Mouse (Mus musculus) T-helper 2 cell (primary cell): Measurements from ENCODE around the gene Aspa.
"Not testable (repeated sequence)": the region's sequence is repeated elsewhere in the genome, so short reads cannot be mapped to it uniquely, and the experiment has no call there.

Experiments
- in situ Hi-C: fragments of 300-600 bp; cut with MboI, MseI; formaldehyde crosslinking; loops from one replicate; pipeline ENCODE4 v1.15.1; 2025; ENCODE audit warnings: high pct_unique_total_duplicates

Aspa gene

DNA sequence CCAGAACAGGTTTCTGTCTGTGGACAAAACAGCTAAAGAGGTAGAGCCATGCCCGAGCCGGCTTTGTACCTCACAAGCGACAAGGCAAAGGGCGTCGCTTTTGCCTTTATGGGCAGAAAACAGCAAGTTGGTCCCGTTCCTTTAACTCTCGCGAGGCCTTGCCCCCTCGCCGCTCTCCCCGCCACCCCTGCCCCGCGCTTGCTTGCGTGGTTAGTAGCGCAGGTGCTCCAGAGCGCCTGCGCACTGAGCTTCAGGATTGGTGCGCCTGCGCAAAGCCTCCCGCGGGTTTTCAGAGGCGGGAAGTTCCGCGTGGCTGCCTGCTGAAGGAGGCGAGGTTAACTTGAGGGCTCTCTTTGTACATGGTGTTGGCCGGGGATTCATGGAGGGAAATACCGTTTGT is at the start of gene Aspa, which contains the start of the genes Gm49340 and Spata22:
Aspa (minus strand) TSS at position 155 of the 400 bp plus-strand sequence.
Gm49340 (plus strand) TSS at position 300 of the 400 bp plus-strand sequence.
Spata22 (plus strand) TSS at position 300 of the 400 bp plus-strand sequence.
- in situ Hi-C loops: no loop called here

GRCm38 (mm10) chr11:73370946-73371345 is 41.5 kb upstream of the Aspa start, which contains the start of gene Olfr376:
Olfr376 (plus strand) TSS chr11:73371246.
- in situ Hi-C loops: no loop called here

DNA sequence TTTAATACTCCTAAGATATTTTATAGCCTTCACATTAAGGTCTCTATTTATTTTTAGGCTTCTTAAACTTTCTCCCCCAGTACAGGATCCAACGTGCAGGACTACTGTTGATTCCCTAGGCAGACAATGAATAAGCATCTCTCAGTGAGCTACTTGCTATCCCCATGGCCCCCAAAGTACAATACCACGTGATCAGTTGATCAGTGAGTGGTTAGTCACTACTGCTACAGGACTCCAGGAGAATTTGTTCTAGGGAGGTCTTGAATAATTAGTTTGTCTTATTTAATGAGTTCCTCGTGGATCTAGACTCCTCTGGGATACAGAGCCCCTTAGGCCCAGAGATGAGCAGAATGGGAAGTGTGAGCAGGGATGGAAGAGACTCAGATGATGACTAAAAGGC is 21.1 kb upstream of the Aspa start, which contains the start of gene Olfr20:
Olfr20 (plus strand) TSS at position 301 of the 400 bp plus-strand sequence.
- in situ Hi-C loops: no loop called here

GRCm38 (mm10) chr11:73336919-73337318 is 7.5 kb upstream of the Aspa start:
- in situ Hi-C loops: no loop called here

- in situ Hi-C loops: no loop called here
Observed at GRCm38 (mm10) chr11:73333357-73333756, 4.0 kb upstream of the Aspa start.

DNA sequence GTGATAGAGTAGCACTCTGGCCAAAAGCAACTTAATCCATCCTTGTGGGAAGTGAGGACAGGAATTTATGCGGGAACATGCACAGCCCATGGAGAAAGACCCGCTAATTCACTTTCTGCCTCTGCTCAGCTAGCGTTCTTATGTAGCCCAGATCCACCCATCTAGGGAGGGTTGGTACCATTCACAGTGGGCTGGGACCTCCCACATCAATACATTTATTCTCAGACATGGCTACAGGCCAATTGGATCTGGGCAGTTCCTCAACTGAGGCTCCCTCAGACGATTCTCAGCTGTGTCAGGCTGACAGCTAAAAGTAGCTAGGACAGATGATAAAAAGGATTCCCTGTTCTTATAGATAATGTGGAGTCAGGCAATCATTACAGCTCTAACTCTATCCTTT is 2.0 kb downstream of the Aspa start:
- in situ Hi-C loops: no loop called here

DNA sequence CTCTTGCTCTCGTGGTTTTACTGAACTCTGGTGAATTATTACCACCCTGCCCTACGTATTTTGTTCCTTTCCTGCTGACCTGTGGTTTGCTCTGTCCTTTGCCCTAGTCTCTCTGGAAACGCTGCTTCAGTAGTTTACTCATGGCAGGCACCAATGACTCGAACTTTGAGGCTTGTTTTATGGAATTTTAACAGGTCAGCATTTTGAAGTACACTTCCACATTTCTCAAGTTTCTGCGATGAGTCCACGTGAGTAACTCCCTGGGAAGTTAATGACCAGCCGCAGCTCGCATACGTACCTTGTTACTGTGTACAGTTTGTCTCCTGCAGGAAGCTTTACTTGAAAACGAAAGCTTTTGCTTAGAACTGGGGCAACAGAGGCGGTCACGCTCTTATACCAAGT is 2.9 kb downstream of the Aspa start:
- in situ Hi-C loops: no loop called here

DNA sequence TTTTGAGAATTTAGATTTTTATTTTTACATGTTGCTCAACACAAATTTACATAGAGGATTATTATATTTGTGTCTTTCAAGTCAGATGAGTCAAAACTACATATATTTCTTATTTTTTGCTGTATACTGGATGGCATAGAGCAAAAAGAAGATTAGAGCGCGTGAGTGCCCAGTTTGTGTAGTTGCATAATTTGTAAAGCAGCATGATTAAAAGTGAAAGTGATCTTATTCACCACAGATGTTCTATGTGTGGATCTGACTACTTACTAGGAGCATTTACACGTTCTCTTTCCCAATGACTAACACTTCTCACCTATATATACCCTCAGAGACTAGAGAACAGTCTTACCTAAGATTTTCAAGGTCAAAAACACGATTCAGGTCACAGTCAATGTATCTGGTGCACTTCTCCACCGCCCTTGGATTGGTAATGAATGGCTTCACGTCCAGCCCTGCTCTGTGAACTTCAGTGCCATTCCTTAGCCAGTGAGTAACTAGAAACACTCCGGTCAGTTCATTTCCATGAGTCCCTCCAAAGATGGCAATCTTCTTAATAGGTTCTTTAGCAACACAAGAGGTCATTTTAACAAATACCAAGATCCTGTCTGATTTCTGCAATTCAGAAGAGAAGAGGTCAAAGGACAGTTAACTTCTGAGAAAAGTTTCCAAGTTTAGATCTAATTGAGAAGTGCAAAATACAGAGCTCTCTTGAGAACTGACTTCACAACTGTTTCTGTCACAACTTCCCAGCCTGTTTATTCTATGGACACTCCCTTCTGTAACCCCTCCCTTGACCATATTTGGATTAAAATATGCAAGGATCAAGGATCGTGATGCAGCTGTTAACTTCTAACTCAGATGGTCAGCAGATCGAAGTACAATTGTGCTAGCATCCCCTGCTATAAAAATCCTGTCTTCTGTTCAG is 5.2 kb downstream of the Aspa start:
- in situ Hi-C loops: no loop called here

DNA sequence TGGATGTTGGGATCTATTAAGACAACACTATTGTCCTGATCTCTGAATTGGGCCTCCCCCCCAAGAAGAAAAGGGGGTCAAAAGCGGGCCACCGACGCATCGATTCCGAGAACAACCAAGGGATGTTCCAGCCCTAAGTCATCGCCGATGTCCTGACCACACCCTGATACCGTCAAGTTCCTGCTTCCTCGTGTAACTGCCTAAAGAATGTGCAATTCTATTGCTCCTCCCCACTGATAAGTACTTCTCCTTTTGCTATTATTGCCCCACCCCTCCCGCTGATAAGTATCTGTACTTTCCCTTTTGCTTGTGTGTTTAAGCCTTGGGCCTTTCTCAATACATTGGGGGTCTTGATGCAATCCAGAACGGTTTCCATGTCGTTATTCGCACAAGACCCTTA is 8.3 kb downstream of the Aspa start:
- in situ Hi-C loops: not testable (repeated sequence)

GRCm38 (mm10) chr11:73318581-73318980 is 10.8 kb downstream of the Aspa start:
- in situ Hi-C loops: not testable (repeated sequence)

DNA sequence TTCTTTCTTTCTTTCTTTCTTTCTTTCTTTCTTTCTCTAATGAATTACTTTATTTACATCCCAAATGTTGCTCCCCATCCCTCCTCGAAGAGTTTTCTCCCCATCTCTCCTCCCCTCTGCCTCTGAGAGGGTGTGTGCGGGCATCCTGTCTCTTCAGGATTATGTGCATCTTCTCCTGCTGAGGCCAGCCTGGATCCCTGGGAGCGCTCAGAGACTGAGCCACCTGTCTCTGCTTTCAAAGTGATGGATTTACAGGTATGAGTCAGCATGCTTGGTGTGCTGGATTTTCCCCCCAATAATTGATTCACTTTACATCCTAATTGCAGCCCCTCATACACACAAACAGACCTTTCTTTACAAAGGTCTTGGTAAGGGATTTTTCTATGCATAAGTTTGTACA is 13.4 kb downstream of the Aspa start:
- in situ Hi-C loops: no loop called here

GRCm38 (mm10) chr11:73303123-73303522 is 26.3 kb downstream of the Aspa start:
- in situ Hi-C loops: loop anchor here (5.0 kb wide), 1 partner anchor 1304 kb away; no protein-coding TSS in a partner anchor

DNA sequence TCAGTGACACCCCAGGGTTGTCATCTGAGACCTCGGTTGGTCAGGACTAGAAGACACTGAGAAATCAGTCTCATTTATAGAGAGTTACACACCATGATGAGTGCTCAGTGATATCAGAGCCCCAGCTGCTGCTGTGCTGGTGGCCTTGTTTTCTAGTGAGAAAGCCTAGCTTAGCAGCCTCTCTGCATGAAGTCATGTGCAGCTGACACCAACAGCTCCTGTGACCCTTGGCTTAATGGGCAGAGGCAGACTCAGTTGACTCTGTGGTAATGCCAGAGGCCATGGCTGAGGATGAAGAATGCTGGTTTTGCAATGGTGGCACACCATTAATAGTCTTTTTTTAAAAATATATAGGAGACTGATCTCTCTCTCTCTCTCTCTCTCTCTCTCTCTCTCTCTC is 39.8 kb downstream of the Aspa start:
- in situ Hi-C loops: no loop called here

DNA sequence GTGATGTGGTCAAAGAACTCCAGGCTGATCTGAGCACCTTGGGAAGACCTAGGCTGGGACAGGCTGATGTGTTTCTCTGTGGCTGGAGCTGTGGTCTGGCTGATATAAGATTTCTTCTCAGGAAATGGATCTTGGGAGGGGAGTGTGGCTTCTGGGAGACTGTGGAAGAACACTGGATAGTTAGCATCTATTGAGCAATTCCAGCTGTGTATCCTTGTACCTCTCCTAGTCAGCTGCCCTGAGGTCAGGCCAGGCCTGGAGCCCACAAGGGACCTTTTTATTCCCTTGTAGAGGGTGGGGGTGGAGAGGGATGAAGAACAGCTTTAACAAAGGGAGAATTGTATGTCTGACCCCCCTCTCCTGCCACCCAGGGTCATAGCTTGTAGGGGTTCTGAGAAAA is 45.0 kb downstream of the Aspa start:
- in situ Hi-C loops: no loop called here

DNA sequence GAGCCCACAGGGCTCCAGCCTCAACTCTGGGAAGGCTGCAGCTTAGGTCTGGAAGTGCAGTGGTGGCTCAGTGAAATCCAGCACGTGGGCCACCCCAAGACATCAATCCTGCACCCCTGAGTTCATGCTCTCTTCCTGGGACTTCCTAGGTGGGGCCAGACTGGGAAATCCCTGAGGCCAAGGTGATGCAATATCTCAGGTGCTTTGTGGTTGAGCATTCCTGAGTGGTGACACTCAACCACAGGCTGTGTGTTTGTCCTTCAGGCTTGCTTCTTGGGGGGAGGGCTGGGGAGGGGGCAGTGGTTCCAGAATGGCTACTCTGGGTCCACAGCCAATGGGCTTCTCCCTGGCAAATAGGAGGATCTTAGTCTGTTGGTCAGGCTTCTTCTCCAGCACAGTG is 45.5 kb downstream of the Aspa start:
- in situ Hi-C loops: no loop called here

DNA sequence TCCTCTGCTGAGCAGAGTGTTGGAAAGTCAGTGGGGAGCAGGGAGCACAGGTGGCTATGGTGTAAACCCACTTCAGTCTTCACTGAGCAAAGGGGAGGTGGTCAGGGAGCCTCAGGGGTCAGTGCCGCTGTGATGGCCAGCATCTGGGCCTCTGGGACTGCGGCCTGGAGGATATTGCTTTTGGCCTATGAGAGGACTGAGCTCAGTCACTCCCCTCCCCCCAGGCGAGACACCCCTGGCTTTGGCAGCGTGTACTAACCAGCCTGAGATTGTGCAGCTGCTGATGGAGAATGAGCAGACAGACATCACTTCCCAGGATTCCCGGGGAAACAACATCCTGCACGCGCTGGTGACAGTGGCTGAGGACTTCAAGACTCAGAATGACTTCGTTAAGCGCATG is 46.0 kb downstream of the Aspa start:
- in situ Hi-C loops: no loop called here

- in situ Hi-C loops: no loop called here
Observed at GRCm38 (mm10) chr11:73281528-73282027, 47.8 kb downstream of the Aspa start.

- in situ Hi-C loops: no loop called here
Observed at GRCm38 (mm10) chr11:73280710-73281109, 48.7 kb downstream of the Aspa start.

DNA sequence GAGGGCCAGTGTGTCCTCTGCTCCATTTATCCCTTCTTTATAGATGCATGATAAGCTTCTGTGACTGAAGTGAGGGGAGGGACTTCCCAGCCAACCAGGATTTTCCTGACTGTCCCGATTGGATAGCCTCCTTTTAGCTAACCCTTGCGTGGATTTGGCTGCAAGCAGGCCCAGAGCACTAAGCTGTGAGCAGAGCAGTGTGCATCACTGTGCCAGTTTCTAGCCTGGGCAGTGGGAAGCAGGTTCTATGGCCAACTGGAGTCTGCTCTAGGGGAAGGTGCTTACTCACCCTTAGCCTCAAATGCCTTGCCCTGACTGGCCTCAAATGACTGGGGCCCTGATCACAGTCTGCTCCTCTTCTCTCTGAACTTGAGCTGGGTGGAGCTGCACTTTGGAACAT is 54.6 kb downstream of the Aspa start:
- in situ Hi-C loops: no loop called here

DNA sequence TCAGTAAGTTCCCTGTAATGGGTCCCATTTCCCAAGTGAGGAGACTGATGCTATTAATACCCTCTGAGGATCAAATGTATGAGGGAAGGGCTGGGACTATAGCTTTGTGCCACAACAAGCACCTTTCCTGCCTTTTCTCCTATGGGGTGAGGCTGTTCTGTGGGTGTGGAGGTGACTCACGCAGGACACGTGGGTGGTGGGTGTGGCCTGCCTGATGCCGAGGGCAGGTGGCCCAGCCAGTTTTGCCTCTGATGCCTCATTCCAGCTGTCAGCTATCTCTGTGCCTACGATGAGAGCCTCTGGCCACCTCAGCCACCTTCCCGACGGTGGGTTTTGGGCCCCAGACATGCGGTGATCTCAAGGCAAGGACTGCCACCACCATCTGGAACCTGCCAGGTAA is 62.1 kb downstream of the Aspa start, which contains the start of gene Trpv3:
Trpv3 (plus strand) TSS at position 122 of the 400 bp plus-strand sequence.
- in situ Hi-C loops: no loop called here

DNA sequence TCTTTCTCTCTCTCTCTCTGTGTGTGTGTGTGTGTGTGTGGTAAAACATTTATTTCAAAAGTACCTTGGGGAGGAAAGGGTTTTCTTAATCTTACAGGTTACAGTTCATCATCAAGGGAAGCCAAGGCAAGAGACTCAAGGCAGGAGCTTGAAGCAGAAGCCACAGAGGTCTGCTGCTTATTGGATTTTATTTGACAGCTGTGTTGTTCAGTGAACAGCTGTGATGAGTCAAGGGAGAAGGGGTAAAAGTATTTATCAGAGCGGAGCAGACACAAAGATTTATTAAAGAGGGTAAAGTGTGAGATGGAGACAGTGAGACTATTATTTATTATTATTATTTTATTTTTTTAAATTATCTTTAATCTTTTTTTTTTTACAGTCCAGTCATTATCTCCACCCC is 68.0 kb downstream of the Aspa start:
- in situ Hi-C loops: no loop called here

DNA sequence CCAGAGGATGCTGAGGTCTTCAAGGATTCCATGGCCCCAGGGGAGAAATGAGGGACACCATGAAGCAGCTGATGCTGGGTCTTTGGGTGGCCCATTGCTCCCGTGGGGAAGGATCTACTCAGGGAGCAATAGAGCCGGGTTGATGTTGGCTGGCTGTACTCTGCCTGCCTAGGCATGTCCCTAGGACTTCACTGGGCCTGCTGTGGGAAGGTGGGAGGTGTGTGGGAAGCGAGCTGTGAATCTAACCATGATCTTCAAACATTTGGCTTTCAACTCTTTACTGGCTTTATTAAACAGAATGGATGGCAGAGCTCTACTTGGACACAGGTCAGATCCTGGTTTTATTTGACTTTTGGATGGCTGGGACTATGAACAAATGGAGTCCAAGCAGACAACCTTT is 68.9 kb downstream of the Aspa start:
- in situ Hi-C loops: no loop called here

DNA sequence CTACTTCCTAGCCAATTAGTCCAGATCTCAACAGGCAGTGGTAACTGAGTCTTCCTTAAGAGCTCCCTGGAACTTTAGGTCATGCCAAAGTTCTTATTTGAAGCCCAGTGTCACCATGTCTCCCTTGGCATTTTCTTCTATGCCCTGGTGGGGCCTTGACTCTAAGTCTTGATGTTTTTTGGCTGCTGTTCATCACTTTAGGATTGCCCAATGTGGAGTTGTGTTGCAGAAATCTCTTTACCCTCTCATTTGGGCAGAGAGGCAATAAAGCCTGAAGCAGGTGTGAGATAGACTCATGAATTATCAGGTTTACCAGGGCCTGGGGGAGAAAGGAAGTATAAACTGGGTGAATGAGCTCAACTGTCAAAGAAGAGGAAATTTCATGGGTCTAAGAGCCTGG is 70.7 kb downstream of the Aspa start:
- in situ Hi-C loops: no loop called here
